Mouse (Mus musculus): Measurements from ENCODE around the gene Pip5k1b. TPM values are rescaled to one million over a fixed set of nuclear protein-coding genes. Genes with fewer than 3 reads are reported as not detected.

Gene Pip5k1b
- polyA plus RNA-seq, 1 experiment from 2014 or later = 8.3 TPM

DNA sequence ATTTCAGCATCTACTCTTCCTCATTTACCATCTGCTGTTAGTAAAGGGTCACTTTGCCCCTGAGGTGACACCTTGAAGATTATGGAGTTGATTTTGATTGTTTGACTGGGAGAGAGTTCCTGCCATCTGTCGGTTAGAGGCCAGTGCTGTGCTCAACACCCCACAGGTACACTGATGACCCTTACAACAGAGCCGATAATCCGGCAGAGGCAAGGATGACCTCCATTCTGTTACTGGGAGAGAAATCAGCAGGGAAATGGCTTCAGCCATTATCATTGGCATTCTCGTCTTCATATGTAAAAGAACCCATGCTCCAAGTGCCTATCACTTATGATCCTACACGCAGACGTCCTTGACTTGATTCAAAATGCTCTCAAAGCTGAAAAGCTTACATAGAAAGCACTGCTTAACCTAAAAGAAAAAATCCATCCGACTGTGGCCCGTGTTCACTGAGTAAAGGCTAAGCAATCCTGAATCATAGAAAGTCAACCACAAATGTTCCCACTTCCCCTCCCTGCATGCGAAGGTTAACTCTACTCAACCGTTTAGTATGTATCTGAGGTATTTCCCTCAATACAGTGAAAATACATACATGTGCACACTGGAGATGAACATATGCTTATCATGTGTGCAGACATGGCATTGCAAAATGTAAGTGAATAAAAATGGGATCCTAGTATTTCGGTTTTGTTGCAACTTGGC is 146.7 kb downstream of the Pip5k1b start:
- H3K27me3 ChIP-seq (ENCODE audit: control insufficient read depth, insufficient read depth, low read depth, low read length) = no peaks in the 10 kb centered on the region
- H3K9ac ChIP-seq (ENCODE audit: low read depth, low read length) = no peak overlapping the region
- no peak overlapping the region for H3K4me2 ChIP-seq (ENCODE audit: low read depth, low read length)
- no peaks in the 10 kb centered on the region for H3K9me3 ChIP-seq (replicated peaks; ENCODE audit: control insufficient read depth, low read length)
- H3K4me3 ChIP-seq (ENCODE audit: low read depth, low read length) = no peak overlapping the region
- no peak overlapping the region for H3K27ac ChIP-seq (ENCODE audit: low read length)
- ATAC-seq (ENCODE audit: low read depth) = no peak
- no peaks in the 10 kb centered on the region for H3K4me1 ChIP-seq (ENCODE audit: control insufficient read depth, low read depth, low read length)
- WGBS (ENCODE audit: insufficient replicate concordance) = 66% methylated on average over 11 of the region's 11 CpGs
- no peaks in the 10 kb centered on the region for H3K36me3 ChIP-seq (ENCODE audit: control insufficient read depth, insufficient read depth)

DNA sequence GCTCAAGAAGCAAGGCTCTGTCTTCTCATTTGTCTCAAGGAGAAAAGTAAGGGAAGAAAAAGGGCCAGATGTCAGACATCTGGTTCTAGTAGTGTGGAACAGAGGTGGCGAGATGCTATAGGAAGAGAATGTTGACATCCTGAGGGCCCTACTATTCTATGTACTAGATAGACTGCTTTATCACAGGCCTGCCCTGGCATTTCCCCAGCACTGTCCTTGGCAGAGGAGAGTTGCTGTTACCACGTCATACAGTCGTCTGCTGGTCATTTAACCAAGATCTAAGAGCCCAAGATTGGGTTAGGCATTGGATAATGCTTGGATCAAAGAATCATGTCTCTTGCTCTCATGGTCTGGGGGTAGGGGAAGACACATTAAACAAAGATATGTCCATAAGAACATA is 151.0 kb downstream of the Pip5k1b start:
- Histone ChIP-seq H3K27ac (ENCODE audit: low read length) (no peak overlapping the region), H3K4me1 (ENCODE audit: control insufficient read depth, low read depth, low read length) (no peaks in the 10 kb centered on the region), H3K4me3 (ENCODE audit: low read depth, low read length) (no peak overlapping the region), H3K9ac (ENCODE audit: low read depth, low read length) (no peak overlapping the region), H3K36me3 (ENCODE audit: control insufficient read depth, insufficient read depth) (no peaks in the 10 kb centered on the region), H3K9me3 (replicated peaks; ENCODE audit: control insufficient read depth, low read length) (no peaks in the 10 kb centered on the region), H3K27me3 (ENCODE audit: control insufficient read depth, insufficient read depth, low read depth, low read length) (no peaks in the 10 kb centered on the region), H3K4me2 (ENCODE audit: low read depth, low read length) (no peak overlapping the region)
- WGBS (ENCODE audit: insufficient replicate concordance) = 78% methylated on average over 3 of the region's 3 CpGs
- no peak for ATAC-seq (ENCODE audit: low read depth)

DNA sequence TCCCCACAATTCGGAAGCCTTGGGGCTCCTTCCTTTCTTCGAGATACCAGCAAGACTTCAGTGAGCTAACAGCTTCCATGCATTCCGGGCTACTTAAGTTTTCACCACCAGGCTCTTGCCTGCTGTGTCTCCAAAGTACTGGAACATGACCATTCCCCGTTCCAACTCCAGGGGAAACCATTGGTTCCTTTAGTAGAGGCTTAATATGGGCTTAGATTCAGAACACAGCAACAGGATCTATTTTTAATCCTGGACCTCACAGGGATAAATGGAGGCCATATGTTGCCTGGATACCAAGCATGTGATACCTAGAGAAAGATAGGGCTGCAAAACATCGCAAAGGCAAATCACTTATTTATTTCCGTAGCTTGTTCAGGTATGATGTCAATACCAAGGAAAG is 152.4 kb downstream of the Pip5k1b start:
- Histone ChIP-seq H3K4me3 (ENCODE audit: low read depth, low read length) (no peak overlapping the region), H3K4me1 (ENCODE audit: control insufficient read depth, low read depth, low read length) (no peaks in the 10 kb centered on the region), H3K36me3 (ENCODE audit: control insufficient read depth, insufficient read depth) (no peaks in the 10 kb centered on the region), H3K9ac (ENCODE audit: low read depth, low read length) (no peak overlapping the region), H3K9me3 (replicated peaks; ENCODE audit: control insufficient read depth, low read length) (no peaks in the 10 kb centered on the region), H3K27me3 (ENCODE audit: control insufficient read depth, insufficient read depth, low read depth, low read length) (no peaks in the 10 kb centered on the region), H3K4me2 (ENCODE audit: low read depth, low read length) (no peak overlapping the region), H3K27ac (ENCODE audit: low read length) (no peak overlapping the region)
- 81% methylated on average over 6 of the region's 6 CpGs for WGBS (ENCODE audit: insufficient replicate concordance)
- ATAC-seq (ENCODE audit: low read depth) = no peak

GRCm38 (mm10) chr19:24393920-24394319 is 161.8 kb downstream of the Pip5k1b start:
- no peak overlapping the region for H3K4me3 ChIP-seq (ENCODE audit: low read depth, low read length)
- no peak for ATAC-seq (ENCODE audit: low read depth)
- no peak overlapping the region for H3K4me2 ChIP-seq (ENCODE audit: low read depth, low read length)
- H3K9ac ChIP-seq (ENCODE audit: low read depth, low read length) = no peak overlapping the region
- H3K4me1 ChIP-seq (ENCODE audit: control insufficient read depth, low read depth, low read length) = no peaks in the 10 kb centered on the region
- WGBS (ENCODE audit: insufficient replicate concordance) = 56% methylated on average over 2 of the region's 2 CpGs
- H3K36me3 ChIP-seq (ENCODE audit: control insufficient read depth, insufficient read depth) = no peaks in the 10 kb centered on the region
- H3K9me3 ChIP-seq (replicated peaks; ENCODE audit: control insufficient read depth, low read length) = no peaks in the 10 kb centered on the region
- H3K27ac ChIP-seq (ENCODE audit: low read length) = no peak overlapping the region
- H3K27me3 ChIP-seq (ENCODE audit: control insufficient read depth, insufficient read depth, low read depth, low read length) = no peaks in the 10 kb centered on the region

- Histone ChIP-seq H3K9ac (ENCODE audit: low read depth, low read length) (no peak overlapping the region), H3K36me3 (ENCODE audit: control insufficient read depth, insufficient read depth) (no peaks in the 10 kb centered on the region), H3K27me3 (ENCODE audit: control insufficient read depth, insufficient read depth, low read depth, low read length) (no peaks in the 10 kb centered on the region), H3K9me3 (replicated peaks; ENCODE audit: control insufficient read depth, low read length) (no peaks in the 10 kb centered on the region), H3K4me1 (ENCODE audit: control insufficient read depth, low read depth, low read length) (no peaks in the 10 kb centered on the region), H3K4me2 (ENCODE audit: low read depth, low read length) (no peak overlapping the region), H3K27ac (ENCODE audit: low read length) (no peak overlapping the region), H3K4me3 (ENCODE audit: low read depth, low read length) (no peak overlapping the region)
- no peak for ATAC-seq (ENCODE audit: low read depth)
- 62% methylated on average over 9 of the region's 9 CpGs for WGBS (ENCODE audit: insufficient replicate concordance)
These were observed 164.0 kb downstream of the Pip5k1b start for GRCm38 (mm10) chr19:24391519-24392251.

DNA sequence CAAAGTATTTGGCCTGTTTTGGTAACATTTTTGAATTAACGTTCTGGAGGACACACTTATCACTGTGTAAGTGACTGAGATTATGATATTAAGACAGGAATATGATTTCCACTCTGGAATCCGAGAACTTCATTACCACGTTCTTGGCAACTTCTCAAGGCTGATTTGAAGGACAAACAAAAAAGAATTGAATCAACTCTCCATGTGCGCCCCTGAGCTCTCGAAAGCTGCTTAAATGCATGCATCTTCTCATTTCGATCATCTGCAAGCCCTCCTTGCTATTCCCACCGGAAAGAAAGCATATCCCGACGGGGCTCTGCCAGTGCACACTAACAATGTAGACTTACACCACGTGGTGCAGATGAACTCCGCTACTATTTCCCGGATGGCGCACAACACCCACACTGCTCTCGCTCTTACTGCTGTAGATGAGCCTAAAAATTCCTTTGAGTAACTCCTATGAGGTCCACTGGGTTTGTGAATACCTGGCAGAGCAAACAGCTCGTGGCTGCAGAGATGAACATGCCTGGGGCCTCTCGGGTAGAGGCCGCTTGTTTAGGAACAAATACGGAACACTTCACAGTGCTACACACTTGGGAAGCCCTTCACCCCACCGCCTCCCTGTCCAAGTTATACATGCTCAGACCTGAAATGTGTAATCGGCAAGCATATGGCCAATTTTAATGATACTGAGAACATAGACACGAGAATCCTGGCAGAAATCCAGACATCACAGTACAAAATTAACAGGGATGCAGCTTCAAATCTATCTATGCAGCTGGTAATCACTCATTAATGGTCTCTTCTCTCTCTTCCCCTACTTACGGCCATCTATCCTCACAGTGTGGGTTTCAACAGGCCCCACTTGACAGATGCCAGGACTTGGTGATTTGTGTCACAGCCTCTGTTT is 168.5 kb downstream of the Pip5k1b start:
- Histone ChIP-seq H3K27ac (ENCODE audit: low read length) (no peak overlapping the region), H3K36me3 (ENCODE audit: control insufficient read depth, insufficient read depth) (no peaks in the 10 kb centered on the region), H3K9me3 (replicated peaks; ENCODE audit: control insufficient read depth, low read length) (no peaks in the 10 kb centered on the region), H3K27me3 (ENCODE audit: control insufficient read depth, insufficient read depth, low read depth, low read length) (no peaks in the 10 kb centered on the region), H3K4me3 (ENCODE audit: low read depth, low read length) (no peak overlapping the region), H3K4me1 (ENCODE audit: control insufficient read depth, low read depth, low read length) (no peaks in the 10 kb centered on the region), H3K4me2 (ENCODE audit: low read depth, low read length) (no peak overlapping the region), H3K9ac (ENCODE audit: low read depth, low read length) (no peak overlapping the region)
- ATAC-seq (ENCODE audit: low read depth) = no peak
- 85% methylated on average over 22 of the region's 22 CpGs for WGBS (ENCODE audit: insufficient replicate concordance)

DNA sequence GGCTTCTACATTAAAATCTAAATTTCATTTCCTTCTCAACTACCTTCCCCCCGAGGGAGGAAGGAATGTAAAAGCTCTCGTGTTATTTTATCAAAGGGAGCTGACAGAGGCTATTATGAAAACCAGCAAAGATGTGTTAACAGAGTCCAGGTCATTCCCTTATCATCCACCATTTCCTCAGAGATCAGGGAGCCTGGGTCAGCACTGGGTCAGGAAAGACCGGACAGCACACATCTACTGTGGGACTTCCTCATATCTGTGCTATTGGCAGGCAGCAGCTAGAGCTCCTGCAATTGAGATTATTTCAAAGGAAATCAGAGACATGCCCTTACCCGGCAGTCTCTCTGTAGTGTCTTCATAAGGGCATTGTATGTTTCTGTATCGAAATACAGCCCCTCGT is 177.2 kb downstream of the Pip5k1b start:
- no peak overlapping the region for H3K27ac ChIP-seq (ENCODE audit: low read length)
- 70% methylated on average over 6 of the region's 6 CpGs for WGBS (ENCODE audit: insufficient replicate concordance)
- H3K4me2 ChIP-seq (ENCODE audit: low read depth, low read length) = no peak overlapping the region
- 0 out of 2 replicates have a peak, but pooled peaks have one; percentile 9 for ATAC-seq (ENCODE audit: low read depth)
- H3K9me3 ChIP-seq (replicated peaks; ENCODE audit: control insufficient read depth, low read length) = no peaks in the 10 kb centered on the region
- no peak overlapping the region for H3K9ac ChIP-seq (ENCODE audit: low read depth, low read length)
- H3K27me3 ChIP-seq (ENCODE audit: control insufficient read depth, insufficient read depth, low read depth, low read length) = no peaks in the 10 kb centered on the region
- no peaks in the 10 kb centered on the region; the same call in 1 of the 2 replicates for H3K36me3 ChIP-seq (ENCODE audit: control insufficient read depth, insufficient read depth)
- H3K4me1 ChIP-seq (ENCODE audit: control insufficient read depth, low read depth, low read length) = no peaks in the 10 kb centered on the region
- no peak overlapping the region for H3K4me3 ChIP-seq (ENCODE audit: low read depth, low read length)

GRCm38 (mm10) chr19:24371763-24372640 is 183.7 kb downstream of the Pip5k1b start:
- no peak for ATAC-seq (ENCODE audit: low read depth)
- Histone ChIP-seq H3K27me3 (ENCODE audit: control insufficient read depth, insufficient read depth, low read depth, low read length) (no peaks in the 10 kb centered on the region), H3K4me1 (ENCODE audit: control insufficient read depth, low read depth, low read length) (no peaks in the 10 kb centered on the region), H3K4me3 (ENCODE audit: low read depth, low read length) (no peak overlapping the region), H3K4me2 (ENCODE audit: low read depth, low read length) (no peak overlapping the region), H3K9me3 (replicated peaks; ENCODE audit: control insufficient read depth, low read length) (no peaks in the 10 kb centered on the region), H3K36me3 (ENCODE audit: control insufficient read depth, insufficient read depth) (no peaks in the 10 kb centered on the region), H3K27ac (ENCODE audit: low read length) (no peak overlapping the region), H3K9ac (ENCODE audit: low read depth, low read length) (no peak overlapping the region)
- 81% methylated on average over 19 of the region's 19 CpGs for WGBS (ENCODE audit: insufficient replicate concordance)
